Mouse (Mus musculus): ENCODE data around the gene Zfp629.

Zfp629 gene

DNA sequence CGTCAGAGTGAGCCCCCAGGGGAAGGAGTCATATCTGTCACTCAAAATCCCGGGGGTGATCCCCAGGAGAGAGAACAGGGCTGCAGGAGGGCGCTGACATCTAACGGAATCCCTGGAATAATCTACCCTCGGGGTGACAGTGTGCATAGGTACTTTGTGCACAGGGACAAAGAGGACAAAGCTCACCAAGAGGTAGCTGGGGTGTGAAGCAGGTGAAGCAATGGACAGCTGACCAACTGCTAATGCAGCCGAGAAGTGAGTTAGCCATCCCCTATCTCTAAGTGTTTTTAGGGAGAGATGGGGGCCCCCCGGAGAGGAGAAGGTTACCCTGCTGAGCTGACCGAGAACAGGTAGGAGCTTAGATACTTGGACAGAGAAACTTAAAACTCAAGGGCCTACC is 1.5 kb downstream of the Zfp629 start:
- DNase-seq (ENCODE audit: low spot score), result no peak

DNA sequence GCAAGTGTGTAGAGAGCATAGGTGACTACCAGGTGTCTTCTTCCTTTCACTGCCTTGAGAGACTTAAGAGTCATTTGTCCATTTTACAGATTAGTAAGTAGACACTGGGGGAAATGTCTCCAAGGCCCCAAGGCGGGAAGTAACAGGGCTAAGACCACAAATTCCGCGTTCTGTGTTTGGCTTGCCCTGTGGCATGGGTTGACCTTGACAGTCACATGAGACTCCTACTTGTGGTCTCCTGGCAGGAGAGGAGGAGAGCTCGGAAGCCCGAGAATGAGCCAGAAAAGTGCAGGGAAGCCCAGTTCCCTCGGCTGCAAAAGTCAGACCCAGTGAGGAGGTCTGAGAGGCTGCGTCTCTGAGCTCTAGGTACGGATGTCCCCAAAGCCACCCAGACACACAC is 2.1 kb downstream of the Zfp629 start:
- no peak for DNase-seq (ENCODE audit: low spot score)

DNA sequence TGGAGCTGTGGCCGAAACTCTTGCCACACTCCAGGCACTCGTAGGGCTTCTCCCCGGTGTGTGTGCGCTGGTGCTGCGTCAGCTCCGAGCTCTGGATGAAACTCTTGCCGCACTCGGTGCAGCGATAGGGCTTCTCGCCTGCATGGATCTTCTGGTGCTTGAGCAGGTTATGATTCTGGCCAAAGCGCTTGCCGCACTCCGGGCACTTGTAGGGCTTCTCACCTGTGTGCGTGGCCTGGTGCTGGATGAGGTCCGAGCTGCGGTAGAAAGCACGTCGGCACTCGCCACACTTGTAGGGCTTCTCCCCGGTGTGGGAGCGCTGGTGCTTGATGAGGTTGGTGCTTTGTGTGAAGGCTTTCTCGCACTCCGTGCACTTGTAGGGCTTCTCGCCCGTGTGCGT is 4.0 kb downstream of the Zfp629 start:
- no peak for DNase-seq (ENCODE audit: low spot score)

DNA sequence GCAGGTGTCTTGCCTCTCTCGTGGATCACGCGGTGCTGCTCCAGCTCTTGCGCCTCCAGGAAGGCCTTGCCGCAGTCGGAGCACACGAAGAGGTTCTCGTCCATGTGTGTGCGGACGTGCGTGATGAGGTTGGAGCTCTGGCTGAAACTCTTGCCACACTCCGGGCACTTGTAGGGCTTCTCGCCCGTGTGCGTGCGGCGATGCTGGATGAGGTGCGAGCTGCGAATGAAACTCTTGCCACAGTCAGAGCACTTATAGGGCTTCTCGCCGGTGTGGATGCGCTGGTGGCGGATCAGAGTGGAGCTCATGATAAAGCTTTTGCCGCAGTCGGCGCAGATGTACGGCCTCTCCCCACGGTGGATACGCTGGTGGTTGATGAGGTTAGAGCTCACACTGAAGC is 4.6 kb downstream of the Zfp629 start:
- DNase-seq (ENCODE audit: low spot score), result no peak

DNA sequence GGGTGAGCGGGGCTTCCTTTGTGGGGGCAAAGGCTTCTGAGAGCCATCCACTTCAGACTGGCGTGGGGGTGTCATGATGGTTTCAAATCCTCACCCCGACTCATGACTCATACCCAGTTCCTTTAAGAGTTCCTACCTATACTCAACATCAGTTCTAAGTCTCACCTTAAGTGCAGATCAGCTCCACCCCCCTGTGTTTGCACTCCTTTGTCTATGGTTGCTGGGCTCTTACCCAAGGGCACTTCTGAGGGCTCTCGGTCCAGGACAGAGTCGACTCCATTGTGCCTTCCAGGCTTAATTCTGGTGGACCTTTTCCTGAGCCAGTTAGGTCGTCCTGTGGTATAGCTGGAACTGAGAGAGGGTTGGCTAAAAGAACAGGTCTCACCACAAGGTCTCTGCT is 8.4 kb downstream of the Zfp629 start:
- DNase-seq (ENCODE audit: low spot score), result no peak

DNA sequence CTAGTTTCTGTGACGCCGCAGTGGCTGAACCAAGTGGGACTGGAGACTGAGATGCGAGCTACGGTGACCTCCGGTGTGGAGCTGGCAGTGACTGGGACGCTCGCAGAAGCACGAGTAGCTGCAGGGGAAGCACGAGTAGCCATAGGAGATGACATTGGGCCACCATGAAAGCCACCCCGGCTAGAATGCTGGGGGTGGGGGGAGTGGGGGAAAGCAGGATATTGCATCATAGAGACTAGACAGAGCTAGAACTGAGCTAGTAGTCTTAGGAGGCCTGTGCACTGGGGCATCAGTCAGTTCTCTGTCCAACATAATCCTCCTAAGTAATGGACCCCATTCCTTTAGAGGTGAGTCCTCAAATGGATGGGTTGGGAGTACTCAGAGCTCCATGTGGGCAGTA is 11.3 kb downstream of the Zfp629 start:
- no peak for DNase-seq (ENCODE audit: low spot score)

DNA sequence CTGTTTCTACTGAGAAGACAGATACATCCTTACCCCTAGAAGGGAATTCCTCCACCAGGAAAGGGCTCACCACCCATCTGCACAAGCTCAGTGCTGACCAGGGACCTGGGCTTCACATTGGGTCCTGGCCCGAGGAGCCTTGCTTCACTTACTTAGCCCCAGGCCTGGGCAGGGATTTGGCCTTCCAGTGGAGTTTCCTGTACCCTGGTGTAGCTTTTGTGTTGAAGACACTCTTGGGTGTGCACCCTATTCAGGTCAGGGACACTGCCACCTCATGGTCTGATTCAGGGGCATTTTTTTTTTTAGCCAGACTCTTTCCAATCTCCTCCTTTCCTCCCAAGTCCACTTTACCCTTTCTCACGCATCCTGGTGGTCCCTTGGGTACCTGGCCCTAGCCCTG is 12.7 kb downstream of the Zfp629 start:
- DNase-seq (ENCODE audit: low spot score), result no peak

DNA sequence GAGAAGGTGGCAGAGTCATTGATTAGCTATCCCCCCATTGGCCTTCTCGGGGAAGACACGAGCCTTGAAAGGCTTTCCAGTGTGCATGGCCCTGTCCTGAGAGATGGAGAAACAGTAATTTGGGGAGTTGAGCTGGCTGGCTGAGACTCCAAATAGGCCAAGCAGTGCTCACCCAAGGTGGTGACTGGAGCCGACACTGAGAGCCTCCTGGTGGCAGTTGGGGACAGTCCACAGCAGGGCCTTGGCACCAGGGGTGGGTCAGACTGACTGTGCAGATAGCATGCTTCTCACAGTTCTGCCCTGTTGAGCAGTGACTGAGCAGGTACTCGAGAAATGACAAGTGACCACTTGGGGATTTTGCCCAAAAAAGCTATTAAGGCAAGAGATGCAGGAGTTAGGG is 13.9 kb downstream of the Zfp629 start:
- DNase-seq (ENCODE audit: low spot score), result no peak

DNA sequence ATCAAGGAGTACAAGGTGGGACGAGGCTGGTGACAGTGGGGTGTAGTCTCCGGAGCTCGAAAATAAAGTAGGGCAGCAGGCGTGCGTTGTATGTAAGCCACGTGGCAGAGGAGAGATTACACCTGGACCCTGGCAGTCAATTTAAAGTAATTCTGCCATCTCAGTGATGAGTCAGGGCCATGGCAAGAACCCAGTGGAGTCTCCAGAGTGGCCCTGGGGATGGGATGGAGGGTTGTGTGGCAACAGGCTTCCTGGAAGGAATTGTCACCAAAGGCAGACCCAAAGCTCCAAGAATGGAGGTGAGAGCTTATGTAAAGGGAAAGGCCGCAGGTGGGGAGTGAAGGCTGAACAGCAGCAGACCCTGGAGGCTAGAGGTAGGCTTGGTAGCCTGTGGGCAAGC is 15.0 kb downstream of the Zfp629 start:
- DNase-seq (ENCODE audit: low spot score), result no peak

DNA sequence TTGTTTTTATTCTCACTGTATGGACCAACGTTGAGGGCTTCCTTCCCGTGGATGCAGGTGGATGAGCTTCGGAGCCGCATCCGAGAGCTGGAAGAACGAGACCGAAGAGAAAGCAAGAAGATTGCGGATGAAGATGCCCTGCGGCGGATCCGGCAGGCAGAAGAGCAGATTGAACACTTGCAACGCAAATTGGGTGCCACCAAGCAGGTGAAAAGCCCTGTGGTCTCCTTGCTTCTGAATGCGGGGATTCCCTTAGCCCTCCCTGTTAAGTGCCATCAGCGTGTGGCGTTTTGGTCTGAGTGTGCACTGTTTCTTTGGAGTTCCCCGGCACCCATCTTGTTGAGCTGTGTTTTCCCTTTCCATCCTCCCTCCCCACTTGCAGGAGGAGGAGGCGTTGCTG is 18.9 kb downstream of the Zfp629 start:
- DNase-seq (ENCODE audit: low spot score), result no peak

DNA sequence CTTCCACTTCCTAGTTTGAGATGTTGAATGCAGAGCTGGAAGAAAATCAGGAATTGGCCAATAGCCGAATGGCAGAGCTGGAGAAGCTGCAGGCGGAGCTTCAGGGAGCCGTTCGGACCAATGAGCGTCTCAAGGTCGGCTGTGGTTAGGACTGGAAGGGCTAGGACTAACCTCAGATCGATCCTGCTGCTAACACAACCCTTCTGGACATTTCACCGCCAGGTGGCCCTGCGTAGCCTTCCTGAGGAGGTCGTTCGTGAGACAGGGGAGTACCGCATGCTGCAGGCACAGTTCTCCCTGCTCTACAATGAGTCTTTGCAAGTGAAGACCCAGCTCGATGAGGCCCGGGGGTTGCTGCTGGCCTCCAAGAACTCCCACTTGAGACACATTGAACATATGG is 23.0 kb downstream of the Zfp629 start:
- no peak for DNase-seq (ENCODE audit: low spot score)

DNA sequence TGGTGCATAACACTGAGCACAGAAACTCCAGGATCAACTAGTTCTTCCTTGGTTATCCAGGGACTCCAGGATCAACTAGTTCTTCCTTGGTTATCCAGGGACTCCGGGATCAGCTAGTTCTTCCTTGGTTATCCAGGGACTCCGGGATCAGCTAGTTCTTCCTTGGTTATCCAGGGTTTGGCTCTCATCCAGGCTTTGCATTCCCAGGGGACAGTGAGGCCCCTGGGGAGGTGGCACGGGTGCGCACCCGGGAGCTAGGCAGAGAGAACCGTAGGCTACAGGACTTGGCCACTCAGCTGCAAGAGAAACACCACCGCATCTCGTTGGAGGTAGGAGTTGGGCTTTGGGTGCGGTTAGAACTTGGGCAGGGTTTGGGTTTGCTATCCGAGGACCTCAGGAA is 24.5 kb downstream of the Zfp629 start:
- DNase-seq (ENCODE audit: low spot score), result no peak

DNA sequence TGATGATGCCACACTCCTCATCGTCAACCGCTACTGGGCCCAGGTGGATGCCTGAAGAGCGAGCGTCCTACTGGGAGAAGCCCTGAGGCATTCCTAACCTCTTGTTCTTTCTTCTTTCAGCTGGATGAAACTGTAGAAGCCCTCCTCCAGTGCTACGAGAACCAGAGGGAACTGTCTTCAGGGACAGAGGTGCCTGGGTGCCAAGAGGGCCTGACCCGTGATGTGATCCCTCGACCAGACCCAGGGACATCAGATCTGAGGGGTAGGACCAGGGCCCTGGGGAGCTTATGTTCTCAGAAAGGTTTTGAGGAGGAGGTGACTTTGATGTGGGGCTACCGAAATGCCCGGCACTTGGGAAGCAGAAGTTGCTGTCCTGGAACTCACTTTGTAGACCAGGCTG is 26.0 kb downstream of the Zfp629 start:
- no peak for DNase-seq (ENCODE audit: low spot score)

DNA sequence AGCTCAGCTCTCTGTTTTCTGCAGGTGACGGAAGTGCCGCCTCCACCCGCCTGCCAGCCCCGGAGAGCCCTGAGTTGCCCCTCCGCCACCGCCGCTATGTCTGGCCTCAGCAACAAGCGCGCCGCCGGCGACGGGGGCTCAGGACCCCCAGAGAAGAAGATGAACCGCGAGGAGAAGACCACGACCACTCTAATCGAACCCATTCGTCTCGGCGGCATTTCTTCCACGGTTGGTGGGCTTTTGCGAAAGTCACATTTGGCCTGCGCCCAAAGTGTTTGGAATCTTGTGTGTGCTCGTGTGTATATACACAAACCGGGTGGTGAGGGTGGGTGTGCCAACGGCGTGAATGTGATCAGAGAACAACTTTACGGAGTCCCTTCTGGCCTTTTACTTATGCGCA is 26.7 kb downstream of the Zfp629 start:
- DNase-seq (ENCODE audit: low spot score), result no peak

DNA sequence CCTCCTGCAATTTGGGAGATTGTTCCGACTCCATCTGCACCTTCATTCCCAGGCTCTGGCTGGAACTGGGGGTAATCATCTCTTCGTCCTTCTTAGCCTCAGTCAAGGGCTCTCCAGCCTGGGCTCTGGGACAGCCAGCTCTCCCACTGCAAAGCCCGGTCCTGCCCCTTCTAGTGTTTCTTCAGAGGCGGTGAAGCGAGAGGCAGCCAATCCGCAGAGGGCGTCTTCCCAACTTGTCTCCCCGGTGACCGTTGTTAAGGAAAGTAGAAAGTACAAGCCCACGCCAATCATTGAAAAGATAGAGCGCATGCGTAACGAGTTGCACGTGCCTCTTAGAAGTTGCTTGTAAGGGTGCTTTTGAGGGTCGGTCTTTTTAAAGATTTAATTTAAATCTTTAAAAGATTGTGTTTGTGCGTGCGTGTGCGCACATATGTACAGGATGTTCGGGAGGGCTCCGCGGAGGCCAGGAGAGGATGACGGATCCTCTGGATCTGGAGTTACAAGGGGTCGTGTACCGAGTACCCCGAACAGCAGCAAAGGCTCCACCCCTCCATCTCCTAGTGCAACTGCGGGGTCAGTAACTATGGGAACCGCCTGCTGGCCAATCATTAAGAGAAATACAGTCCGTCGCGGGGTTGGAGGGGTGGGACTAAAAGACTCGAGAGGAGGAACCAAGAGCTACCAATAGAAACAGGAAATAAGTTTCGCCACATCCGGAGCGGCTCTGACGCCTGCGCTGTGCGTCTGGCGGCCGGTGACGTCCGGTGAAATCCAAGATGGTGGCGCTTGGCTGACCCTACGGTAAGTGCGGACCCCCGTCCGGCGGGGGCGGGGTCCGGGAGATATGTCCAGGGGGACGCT is 27.4 kb downstream of the Zfp629 start, which contains the start of the genes Ccdc189 and Rnf40:
TSS of gene Ccdc189 (minus strand) at position 585 of the 861 bp plus-strand sequence.
TSS of gene Rnf40 (plus strand) at position 757 of the 861 bp plus-strand sequence.
- DNase-seq (ENCODE audit: low spot score), result peak; percentile 99

DNA sequence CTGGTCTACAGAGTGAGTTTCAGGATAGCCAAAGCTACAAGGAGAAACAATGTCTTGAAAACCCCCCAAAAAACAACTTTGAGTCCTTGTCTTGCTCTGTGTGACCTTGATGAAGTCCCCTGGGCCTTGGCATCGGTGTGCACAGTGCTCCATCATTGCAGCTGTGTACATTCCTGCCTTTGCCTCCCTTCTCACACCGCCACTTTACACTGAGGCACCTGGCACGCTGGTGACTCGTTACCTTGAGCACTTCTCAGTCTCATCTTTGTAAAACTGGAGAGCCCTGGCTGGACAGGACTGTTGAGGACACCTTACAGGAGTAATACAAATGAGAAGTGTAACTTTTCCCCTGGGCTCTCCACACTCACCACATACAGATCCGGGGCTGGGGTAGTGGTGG is 28.4 kb downstream of the Zfp629 start:
- DNase-seq (ENCODE audit: low spot score), result no peak

DNA sequence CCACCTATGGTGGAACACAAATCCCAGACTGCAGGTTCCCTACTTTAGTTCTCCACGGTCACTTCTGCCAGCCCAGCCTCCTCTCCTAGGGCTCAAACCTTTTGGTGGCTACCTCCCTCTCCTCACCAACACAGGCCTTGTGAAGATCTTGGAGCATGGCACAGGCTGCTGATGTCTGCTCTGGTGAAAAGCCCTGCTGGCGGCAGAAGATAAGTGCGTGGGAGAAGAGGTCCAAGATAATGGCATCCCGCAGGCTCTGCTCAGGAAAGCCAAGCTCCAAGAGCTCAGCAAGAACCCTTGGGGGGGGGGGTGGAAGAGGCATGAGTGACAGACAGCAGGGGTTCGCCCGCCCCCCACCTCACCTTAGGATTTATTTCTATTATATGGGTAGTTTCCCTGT is 29.4 kb downstream of the Zfp629 start:
- no peak for DNase-seq (ENCODE audit: low spot score)

DNA sequence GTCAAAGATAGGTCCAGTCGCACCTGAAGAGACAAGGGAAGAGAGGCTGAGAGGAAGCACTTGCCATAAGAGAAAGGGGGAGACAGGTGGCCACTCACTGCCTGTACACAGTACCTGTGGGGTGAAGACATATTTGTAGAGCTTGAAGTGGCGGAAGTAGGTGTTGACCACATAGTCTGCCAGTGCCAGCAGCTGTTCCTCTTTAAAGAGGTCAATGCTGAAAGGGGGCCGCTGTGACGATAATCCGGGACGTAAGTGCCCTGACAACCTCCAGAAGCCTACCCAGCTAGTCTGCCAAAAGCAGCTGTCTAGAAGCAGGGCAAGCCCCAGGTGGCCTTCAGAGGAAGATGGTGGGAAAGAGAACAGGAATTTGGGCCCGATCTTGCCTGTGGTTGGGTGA is 30.6 kb downstream of the Zfp629 start:
- no peak for DNase-seq (ENCODE audit: low spot score)

DNA sequence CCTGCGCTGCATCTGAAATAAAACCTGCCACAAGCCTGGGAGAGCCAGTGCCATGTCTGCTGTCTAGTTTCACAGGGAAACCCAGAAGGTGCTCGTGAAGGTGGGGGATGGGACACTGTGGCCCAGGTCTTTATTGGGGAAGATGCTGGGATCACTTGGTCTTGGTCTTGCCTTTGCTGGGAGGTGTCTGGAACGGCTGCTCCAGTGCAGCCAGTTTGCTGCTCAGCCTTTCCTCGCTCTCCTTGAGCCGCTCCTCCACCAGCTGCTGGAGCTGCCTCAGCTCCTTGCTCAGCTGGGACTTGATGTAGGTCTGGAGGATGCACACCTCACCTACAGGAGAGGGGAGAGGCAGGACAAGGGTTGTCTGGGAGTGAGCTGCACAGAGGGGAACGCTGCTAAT is 32.3 kb downstream of the Zfp629 start:
- no peak for DNase-seq (ENCODE audit: low spot score)

DNA sequence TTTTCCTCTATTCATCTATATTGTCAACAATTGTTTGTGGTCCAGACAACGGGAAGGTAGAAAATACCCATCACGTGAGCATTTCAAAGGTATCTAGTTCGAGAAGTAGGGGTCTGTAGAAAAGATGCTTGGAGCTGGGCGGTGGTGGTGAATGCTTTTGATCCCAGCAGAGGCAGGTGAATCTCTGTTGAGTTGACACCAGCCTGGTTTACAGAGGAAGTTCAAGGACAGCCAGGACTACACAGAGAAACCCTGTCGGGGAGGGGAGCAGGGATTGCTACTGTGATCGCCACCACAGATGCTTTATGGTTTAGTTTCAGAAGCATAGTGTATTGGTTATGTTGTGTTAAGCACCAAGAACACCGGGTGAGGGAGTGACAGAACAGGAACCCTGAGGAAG is 41.5 kb downstream of the Zfp629 start:
- DNase-seq (ENCODE audit: low spot score), result no peak

DNA sequence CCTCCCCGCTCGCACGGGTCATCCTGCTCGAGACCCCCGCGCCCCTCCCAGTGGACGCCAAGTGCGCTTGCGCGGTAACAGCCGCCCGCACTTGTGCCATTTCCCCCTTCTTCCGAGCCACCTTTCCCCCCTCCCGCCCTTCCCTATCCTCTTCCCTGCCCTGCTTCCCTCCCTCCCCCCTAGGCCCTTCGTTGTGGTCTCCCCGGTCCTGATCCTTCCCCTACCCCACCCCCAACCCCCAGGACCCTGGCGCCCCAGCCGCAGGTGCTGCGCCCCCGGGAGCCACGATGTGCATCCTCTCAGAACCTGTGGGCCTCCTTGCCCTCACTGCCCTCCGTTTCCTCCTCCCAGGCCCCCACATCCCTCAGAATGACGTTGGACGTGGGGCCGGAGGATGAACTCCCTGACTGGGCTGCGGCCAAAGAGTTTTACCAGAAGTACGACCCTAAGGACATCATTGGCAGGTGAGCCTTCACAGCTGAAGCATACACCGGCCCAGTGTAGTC is 42.0 kb downstream of the Zfp629 start:
- DNase-seq (ENCODE audit: low spot score), result peak; percentile 19

DNA sequence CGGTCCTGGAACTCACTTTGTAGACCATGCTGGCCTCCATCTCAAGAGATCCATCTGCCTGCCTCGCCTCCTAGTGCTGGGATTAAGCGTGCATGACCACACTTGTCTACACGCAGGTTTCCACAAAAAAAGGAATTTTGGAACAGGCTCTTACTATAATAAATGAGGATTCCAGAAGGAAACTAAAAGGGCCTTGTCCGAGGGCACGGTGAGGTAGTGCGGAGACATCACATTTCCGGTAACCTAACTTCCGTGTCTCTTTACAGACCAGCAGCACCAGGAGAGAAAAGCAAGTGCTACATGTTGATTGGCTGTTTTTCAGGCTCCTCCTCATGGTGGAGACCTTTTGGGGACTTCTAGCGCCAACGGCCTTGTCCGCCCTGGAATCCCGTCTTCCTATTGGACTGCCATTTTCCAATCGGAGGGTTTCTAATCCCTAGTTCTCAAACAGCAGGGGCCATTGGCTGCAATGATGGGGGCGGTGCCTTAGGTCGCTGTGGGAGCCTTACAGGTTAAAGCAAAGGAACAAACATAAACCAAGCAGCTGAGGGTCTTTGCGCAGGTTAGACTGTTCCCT is 42.6 kb downstream of the Zfp629 start, which contains the start of gene Phkg2:
TSS of gene Phkg2 (plus strand) at position 446 of the 577 bp plus-strand sequence.
- peak; percentile 98 for DNase-seq (ENCODE audit: low spot score)

DNA sequence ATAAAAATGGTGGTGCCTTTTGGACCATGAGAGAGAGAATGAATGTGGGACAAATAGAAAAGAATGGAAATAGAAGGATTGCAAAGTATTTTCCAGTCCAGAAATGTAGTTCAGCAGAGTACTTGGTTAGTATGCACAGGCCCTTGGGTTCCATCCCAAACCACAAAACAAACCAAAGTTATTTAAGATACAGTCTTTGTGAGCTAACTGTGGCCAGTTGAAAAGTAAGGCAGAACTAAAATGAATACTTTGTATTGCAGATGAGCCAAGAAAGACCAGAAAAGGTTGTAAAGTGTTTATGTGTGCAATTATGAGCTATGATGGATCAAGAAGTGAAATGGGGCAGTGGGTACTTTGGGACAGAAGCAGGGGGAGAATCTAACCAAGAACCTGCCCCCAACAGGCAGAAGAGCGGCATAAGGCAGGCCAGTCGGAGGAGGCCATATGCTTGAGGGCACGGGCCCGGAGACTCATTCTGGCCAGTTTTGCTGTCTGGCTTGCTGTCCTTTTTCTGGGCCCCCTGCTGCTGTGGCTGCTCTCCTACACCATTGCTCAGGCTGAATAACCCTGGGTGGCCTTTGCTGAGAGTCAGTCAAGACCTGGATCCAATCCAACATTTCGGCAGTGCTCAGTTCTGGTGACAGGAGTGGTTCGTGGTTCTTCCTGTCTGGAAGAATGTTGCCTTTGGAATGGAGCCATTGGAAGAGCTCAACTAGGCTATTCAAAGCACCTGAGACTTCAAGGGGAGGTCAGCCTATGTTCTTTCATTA is 51.0 kb downstream of the Zfp629 start:
- no peak for DNase-seq (ENCODE audit: low spot score)
